Mouse (Mus musculus) megakaryocyte-erythroid progenitor cell, adult 5-6 weeks (primary cell): ENCODE measurements at regions not wholly inside any gene's neighbourhood (a gene's known extent, or its start where the extent isn't known, plus 50 kb on each side); places are given as distances from the start of the nearest gene placed in this dataset.

ENCODE experiments used
- ATAC-seq: replicated peaks from 2 replicates; pipeline ENCODE4 v1.8.0; 2016; ENCODE audit warnings: mild to moderate bottlenecking, inconsistent platforms; ENCODE audit not compliant: severe bottlenecking, poor library complexity, low FRiP score, low TSS enrichment

DNA sequence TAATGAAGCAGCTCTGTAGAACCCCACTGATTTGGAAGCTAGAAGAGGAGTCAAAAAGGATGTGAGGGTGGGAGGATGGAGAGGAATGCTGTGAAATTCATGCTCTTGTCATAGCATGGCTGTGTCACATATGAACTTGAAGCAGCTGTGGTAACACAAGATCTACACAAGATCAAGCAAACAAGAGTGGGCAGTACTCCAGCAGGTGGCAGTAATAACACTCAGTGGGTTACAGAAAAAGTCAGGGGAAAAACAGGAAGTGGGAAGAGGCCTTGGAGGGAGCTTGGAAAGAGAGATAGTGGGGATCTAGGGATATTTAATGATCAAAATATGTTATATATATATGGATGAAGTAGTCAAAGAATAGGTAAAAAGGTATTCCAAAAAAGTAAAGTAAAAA, 582.5 kb downstream of the 1700064H15Rik start:
- no peak for ATAC-seq

DNA sequence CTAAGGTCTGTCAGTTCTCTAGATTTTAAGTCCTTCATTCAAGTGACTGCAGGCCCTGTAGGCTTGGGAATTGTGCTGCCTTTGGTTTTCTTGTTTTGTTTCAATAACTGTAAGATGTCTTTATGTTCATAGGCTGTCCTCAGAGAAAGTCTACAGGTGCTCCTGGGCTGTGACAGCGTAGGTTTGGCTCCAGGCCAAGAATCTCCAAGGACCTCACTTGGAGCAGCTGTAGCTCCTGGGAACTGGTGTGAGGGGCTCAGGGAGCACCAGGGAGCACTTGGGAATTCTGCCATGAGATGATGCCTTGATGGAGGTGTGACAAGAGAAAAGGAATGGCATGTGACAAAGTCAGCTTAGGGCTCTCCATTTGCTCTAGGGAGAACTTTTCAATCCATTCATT, 581.9 kb downstream of the 1700064H15Rik start:
- no peak for ATAC-seq

DNA sequence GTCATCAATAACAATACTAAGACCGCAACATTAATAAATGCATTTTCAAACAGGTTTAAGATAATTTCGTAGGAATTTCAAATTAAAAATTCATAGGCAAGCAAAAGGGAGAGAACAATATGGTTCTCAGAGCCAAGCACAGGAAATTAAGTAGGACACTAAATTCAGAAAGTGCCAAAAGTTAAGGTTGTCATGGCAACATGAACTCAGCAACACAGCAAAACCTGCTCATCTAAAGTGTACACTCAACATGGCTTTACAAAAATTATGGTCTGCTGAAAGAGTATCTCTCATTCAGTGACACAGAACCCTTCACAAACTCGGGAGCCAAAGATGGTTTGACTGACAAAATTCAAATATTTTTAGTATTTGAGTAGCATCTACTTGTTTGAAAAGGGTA, 572.5 kb downstream of the 1700064H15Rik start:
- no peak for ATAC-seq

DNA sequence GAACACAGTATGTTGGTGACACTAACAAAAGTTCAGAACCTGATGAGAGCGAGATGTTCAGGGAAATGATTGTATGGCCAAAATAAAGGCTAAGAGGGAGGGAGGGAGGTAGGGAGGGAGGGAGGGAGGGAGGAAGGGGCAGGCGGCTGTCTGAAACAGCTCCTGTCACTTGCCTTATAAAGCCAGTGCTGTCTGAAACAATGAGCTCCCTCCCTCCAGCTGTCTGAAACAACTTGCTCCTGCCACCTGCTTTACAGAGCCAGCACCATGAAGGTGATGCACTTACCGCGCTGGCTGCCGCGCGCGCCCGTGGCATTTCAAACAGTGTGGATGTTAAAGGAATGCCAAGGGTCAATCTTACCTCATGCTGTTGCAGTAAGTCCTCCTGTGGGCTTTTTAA, 571.9 kb downstream of the 1700064H15Rik start:
- ATAC-seq = no peak

DNA sequence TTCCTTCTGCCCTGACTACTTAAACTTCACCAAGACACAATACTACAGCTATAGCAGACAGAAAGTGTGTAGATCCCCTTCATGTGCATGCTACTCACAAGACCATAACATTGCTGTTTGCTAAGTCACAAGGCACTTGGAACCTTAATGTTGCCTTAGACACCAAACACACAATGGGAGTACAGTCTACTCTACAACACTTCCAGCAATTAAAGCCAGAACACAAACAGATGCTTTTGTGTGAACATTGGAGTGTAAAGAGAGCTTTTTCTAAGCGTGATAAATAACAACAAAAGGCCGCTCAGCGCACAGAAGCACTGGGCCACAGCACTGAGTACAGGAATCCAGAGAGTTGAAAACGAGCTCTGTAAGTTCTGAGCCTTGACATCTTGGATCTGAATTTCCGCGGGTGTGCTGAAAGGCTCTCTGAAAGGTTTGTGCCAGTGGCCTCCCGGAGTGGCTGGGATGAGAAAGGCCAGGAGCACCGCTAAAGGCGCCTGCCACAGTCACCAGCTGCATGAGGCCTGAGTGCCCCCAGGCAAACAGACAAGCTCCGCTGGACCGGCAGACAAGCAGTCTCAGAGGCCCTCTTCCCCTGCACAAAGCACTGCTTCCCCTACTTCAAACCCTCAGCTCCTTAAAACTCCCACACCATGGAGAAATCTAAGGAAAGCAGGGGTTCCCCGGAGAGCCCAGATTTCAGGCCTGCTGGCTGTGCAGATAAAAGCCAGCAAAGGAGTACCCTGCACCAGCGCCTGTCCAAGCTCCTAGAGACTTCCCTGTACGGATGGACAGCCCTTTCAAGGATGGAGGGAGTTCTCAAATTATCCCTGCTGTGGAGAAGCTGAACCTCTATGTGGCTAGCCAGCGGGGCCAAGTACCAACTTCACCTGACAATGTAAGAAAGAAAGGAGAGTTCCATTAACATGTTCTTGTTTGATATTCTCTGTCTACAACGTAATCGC, 568.3 kb downstream of the 1700064H15Rik start:
- ATAC-seq = no peak

DNA sequence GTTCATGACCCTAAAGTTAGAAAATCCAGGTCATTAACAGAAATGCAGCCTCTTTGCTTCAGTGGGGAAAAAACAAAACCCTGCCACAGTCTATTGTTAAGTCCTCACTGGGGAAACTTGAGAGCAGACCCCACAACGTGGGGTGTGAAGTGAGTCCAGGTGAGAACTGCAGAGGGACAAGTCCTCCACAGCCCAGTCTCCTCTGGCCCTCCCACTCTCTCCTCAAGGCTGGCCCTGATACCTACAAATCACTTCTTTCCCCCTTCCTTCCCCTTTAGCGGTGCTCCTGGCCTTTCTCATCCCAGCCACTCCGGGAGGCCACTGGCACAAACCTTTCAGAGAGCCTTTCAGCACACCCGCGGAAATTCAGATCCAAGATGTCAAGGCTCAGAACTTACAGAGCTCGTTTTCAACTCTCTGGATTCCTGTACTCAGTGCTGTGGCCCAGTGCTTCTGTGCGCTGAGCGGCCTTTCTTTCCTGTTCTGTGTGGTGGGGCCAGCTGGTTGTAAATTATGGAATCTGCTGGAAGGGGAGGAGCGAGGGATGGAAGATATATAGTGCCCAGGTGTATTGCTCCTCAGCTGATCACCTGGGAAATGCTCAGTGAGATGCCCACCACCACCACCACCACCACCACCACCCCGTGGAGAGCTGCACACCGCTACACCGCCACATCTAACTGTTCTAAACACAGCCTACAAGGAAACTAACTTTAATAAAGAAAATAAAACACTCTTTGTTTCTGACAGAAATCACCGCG, 566.8 kb downstream of the 1700064H15Rik start:
- ATAC-seq = no peak

DNA sequence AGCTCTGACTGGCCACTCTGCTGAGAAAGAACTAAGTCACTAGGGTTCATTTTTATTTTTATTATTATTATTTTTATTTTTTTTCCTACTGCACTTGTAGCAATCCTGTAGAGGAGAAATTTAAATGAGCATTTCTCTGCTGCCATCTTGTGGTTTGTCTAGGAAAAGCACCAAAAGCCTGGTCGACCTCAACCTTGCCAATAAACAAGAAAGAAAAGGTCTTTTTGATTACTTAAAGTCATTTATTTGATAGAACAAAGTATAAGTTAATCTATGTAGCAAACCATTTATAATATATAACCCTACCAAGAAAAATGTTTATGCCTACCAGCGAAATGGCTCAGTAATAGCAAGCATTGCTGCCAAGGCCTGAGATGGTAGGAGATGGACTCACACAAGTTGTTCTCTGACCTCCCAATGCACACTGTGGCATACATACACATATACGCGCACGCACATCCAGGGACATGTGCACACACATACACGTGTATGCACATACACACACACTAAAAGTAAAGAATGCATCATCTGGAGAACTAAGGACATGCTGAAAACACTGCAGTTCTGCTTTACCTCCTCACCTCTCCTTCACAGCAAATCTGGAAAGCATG, 566.1 kb downstream of the 1700064H15Rik start:
- ATAC-seq = no peak

DNA sequence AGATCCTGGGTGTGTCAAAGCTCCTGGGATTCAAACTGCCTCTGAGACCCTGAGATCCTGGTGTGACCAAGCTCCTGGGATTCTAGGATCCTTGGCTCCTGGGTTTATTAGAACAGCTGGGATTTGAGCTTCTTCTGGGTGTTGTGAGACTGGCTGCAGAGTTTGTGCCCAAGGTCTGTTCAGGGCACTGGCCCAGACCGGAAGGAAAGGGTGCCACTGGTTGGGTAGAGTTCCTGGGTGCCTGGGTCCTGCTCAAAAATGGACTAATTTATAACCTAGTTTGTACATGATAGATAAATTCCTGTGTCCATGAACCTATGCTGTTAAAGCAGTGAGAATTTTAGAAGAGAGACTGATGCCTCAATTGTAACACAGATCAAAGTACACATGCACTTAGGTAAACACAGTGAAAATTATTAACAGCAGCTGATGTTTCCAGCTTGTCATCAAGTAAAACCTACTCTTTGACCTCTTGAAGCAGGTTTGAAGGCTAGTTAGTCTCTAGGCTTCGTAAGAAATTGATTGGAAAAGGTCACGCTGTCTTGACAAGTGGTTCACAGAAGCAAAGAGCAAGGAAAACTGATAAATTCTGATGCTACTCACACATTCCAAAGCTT, 561.2 kb downstream of the 1700064H15Rik start:
- no peak for ATAC-seq
